Mouse (Mus musculus) retina, embryonic 14.5 days (tissue): ENCODE measurements around the gene Chmp5.
"Not testable (repeated sequence)": the region's sequence is repeated elsewhere in the genome, so short reads cannot be mapped to it uniquely, and the experiment has no call there.

Experiments
- DNase-seq: peaks from one replicate; pipeline ENCODE4 v3.0.0-alpha.2; 2015; ENCODE audit warnings: low spot score

Gene Chmp5

DNA sequence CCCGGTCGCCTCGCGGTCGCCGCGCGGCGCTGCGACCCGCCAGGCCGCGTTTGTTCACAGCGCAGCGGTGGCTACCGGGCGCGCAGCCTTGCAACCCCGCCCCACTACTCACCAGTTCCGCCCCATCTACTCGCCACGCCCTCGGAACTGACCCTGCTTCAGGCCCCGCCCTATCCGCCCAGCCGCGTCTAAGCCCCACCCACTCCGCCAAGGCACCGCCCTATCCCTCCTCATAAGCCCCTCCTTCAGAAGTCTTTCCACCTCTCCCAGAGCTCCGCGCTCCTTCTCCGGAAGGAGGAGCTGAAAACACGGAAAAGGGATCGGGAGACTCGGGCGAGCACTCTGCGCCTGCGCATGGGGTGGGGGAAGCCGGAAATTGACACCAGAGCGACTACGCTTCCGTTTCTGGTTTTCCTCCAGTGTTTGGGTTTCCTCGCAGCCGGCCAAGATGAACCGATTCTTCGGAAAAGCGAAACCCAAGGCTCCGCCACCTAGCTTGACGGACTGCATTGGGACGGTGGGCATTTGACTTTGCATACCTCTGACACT is at the start of gene Chmp5, which contains the start of gene Bag1:
Gene Chmp5, plus strand, starts transcription at position 248 of the 549 bp plus-strand sequence.
Gene Bag1, minus strand, starts transcription at position 135 of the 549 bp plus-strand sequence.
- DNase-seq = peak; percentile 98

- no peak for DNase-seq
These were observed 49.6 kb upstream of the Chmp5 start for GRCm38 (mm10) chr4:40898476-40899044.

DNA sequence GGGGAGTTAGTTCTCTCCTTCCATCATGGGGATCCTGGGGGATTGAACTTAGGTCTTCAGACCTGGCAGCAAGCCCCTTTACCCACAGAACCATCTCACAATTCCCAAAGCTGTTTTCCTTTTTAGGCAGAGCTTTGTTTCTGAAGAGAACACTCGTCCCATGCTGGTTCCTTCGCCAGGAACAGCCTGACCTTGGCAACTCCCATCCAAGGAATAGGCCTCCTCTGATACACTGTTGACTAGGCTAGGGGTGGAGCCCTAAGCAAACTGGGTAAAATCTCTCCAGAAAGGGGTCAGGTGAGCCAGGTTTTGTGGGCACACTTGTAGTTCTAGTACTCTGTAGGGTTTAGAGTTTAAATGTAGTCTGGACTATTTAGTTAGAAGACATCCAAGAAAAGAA is 48.9 kb upstream of the Chmp5 start:
- no peak for DNase-seq

- DNase-seq = no peak
These were observed 48.1 kb upstream of the Chmp5 start for GRCm38 (mm10) chr4:40900071-40900470.

- no peak for DNase-seq
These were observed 47.6 kb upstream of the Chmp5 start for GRCm38 (mm10) chr4:40900612-40901011.

DNA sequence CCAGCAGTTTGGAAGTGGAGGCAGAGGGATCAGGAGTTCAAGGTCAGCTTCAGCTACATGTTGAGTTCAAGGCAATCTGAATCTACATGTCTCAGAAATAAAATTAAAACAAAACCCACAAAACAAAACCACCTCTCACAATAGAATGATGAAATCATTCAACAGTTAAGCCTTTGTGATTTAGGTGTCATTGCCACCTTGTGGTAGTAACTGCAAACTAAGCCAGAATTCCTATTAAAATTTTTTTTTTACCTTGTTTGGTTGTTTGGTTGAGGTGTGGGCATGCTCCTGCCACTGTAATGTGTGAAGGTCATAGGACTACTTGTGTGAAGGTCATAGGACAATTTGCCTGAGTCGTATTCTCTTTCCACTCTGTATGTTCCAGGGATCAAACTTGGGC is 41.9 kb upstream of the Chmp5 start:
- DNase-seq = peak; percentile 51

DNA sequence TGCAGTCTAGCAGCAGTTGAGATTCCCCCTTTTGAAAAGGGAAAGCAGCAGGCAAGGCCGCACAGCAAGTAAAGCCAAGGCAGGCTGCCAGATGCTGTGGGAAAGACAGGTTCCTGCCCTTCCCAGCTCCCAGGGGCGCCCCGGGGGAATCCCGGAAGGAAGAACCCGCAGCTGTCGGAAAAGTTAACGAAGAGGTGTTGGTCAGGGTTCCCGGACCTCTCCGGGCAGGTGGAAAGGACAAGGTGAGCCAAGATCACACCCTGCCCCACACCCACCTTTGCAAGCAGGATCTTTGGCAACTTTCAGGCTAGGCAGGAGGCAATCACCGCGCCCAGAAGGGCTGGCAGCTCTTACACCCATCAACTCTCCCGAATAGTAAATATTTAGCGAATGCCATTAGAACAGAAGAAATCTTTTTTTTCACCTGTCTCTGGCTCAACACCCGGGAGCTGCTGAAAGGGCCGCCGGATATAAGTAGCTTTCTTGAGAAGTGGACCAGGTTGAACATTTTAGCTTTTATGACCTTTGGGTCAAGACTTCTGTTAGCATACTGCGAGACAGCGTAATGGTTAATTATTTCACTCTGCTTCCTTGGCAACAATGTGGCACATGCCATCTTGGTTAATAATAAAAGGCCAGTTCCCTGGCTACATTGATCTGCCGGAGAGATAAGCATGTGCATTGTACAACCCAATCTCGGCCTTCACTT is 39.8 kb upstream of the Chmp5 start:
- no peak for DNase-seq

DNA sequence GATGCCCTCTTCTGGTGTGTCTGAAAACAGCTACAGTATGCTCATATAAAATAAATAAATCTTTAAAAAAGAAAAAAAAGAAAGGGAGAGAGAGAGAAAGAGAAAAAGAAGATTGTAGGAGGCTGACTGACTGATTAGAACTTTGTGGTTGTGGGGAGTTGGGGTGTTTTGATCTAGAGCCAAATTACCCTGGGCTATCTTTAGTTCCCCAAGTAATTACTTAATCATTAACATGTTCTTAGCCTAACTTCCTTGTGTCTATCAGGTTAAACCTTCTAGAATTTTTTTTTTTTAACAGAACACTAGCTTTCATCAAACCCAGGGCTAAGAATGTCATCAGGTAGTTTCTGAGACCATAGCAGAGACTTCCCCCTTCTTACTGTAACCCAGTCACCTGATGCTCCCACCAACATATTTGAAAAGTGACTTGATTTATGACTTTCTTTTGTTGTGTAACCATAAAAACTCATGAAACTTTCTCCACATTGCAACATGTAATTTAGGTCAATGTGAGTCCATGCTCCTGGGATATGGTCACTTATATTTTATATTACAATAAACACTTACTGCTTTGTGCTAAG is 33.8 kb upstream of the Chmp5 start:
- DNase-seq = no peak

DNA sequence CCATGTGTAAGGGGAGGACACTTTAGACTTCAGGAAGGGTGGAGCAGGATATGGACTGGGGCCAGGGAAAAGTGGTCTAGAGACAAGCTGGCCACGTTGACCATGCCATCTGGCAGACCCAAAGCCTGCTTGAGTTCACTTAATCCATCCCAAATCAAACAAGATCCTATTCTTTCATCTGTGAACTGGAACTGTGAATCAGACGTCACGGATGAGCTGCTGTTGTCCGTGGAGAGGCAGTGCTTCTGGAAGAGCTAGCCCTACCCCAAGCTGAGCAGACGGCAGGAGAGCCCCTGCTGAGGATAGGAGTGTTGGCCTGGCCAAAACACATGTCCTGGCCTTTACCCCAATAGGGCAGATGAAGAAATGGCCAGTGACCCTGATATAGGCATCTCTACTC is 32.3 kb upstream of the Chmp5 start:
- no peak for DNase-seq

DNA sequence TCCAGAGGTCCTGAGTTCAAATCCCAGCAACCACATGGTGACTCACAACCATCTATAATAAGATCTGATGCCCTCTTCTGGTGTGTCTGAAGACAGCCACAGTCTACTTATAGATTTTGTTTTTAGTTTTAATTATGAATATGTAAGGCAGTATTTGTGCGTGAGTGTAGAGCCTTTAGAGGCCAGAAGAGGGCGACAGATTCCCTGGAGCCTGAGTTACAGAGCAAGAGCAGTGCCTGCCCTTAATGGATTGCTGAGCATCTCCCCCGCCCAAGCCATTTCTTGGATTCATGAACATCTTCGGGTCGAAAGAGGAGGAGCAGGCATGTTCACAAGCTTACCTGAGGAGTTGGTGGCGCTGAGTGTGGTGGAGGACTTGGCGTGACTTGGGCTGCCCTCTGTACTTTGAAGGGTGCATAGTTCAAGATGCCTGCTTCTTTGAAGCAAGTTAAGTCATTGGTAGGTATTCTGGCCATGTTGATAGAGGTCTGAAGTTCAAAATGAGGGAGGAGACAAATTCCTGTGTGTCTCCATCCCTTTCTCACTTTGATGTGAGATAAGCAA is 31.5 kb upstream of the Chmp5 start:
- DNase-seq = no peak

- no peak for DNase-seq
These were observed 28.4 kb upstream of the Chmp5 start, which contains the start of gene Spink4 for GRCm38 (mm10) chr4:40919785-40920184. Gene Spink4, plus strand, starts transcription at chr4:40920052.

GRCm38 (mm10) chr4:40920576-40920975 is 27.6 kb upstream of the Chmp5 start:
- no peak for DNase-seq

DNA sequence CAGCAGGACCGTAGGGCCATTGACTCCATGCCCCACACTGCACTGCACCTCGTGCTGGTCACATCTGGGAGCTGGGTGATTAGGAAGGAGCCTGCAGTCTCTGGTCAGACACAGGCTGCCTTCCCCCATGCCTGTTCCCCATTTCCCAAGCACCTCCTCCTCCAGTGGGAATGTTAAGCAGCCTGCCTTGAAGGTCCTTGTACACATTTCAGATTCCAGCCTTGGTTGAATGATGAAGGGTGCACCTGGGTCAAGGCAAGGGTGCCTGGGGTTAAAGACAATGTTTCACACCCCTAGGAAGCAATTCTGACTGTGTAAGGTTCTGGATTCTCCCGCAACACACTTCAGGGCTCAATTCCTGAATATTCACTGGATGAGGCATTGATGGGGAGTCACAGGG is 26.9 kb upstream of the Chmp5 start:
- no peak for DNase-seq

DNA sequence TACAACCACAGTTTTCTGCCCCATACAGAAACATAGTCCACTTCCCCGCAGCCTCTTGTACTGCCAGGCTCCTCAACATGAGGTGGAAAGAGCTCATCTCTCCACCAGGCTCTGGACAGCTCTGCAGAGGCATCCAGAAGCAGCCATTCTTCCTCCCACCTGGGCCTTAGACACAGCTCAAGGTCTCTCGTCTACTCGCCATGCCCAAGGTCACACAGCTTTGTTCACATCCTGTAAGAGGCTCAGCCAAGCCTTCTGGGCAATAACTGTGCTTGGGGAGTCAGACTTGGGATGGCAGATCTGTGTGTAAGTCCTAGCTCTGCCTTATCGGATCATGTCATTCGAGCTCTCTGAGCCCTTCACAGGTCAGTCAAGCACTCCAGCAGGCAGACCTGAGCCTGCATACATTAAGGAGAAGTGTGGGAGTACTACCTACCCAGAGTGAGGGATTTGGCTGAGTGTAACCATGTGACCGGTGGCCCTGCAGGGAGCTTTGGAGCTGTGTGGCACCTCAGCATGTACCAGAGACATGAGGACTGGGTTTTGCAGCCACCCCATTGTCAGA is 25.0 kb upstream of the Chmp5 start:
- DNase-seq = no peak

GRCm38 (mm10) chr4:40925568-40925967 is 22.6 kb upstream of the Chmp5 start:
- DNase-seq = no peak

GRCm38 (mm10) chr4:40929046-40929445 is 19.2 kb upstream of the Chmp5 start:
- no peak for DNase-seq

GRCm38 (mm10) chr4:40933694-40934093 is 14.5 kb upstream of the Chmp5 start:
- DNase-seq = no peak

DNA sequence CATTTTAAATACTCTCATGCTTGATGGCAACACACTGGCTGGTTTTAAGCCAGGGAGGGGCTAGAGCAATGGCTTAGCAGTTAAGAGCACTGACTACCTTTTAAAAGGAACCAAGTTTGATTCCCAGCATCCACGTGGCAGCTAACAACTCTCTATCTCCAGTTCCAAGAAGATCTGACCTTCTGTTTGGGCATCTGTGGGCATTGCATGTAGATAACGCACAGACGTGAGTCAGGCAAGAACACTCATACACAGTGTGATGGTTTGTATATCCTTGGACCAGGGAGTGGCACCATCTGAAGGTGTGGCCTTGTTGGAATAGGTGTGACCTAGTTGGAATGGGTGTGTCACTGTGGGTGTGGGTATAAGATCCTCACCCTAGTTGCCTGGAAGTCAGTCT is 13.8 kb upstream of the Chmp5 start:
- not testable (repeated sequence) for DNase-seq

DNA sequence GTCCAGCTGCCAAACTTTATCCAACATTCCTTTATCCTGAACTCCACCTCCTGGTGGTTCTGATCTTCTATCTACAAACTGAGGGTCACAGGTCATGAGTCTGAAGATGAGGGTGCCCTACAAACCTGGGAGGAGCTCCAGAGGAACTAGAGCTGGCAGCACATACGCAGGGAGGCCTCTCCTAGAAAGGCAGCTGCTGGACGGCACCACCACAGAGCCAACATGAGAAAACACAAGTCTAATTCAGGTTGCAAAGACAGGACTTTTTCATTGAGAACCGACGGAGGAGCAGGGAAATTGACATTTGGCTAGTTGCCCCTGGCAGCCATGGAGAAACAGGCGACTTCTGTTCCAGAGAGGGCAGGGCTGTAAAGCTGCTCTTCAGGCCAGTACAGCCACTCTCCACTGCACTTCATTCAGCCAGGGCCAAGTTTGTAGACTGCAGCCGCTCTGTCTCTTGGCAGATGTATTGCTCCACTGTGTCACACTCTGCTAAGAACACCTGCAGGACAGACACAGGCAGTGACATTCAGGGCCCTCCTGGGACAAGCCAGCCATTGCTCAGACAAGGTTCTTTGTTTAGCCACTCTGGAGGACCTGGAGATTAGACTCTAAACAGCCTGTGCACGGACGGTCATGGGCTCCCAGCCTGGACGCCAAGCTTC is 11.9 kb upstream of the Chmp5 start:
- no peak for DNase-seq

DNA sequence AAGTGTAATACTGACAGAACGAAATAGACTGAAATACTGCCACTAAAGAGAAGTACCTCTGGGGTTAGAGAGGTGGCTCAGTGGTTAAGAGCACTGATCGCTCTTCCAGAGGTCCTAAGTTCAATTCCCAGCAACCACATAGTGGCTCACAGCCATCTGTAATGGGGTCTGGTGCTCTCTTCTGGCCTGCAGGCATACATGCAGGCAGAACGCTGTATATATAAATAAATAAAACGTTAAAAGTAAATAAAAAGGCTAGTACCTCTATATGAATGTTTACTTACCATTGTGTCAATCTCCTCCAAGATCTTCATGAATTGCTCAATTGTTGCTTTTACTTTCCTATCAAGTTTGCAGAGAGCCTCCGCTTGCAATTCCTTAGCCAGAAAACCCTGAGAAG is 9.4 kb upstream of the Chmp5 start:
- DNase-seq = no peak

DNA sequence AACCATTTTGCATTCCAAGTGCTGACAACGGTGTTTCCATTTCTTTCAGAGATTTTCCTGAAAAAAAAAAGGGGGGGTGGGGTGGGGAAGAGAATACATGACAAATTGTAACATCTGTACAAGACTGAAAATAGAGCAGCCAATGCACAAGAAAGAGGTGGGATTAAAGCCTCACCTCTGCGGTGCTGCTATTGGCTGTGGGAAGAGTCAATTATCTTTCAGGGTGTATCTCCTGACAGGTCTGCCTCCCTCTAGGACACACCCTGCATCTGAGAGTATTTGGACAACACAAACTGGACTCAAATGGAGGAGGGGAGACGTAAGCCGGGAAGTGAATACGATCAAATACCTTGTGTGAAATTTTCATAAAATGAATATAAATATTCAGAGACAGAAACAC is 4.6 kb upstream of the Chmp5 start:
- no peak for DNase-seq

DNA sequence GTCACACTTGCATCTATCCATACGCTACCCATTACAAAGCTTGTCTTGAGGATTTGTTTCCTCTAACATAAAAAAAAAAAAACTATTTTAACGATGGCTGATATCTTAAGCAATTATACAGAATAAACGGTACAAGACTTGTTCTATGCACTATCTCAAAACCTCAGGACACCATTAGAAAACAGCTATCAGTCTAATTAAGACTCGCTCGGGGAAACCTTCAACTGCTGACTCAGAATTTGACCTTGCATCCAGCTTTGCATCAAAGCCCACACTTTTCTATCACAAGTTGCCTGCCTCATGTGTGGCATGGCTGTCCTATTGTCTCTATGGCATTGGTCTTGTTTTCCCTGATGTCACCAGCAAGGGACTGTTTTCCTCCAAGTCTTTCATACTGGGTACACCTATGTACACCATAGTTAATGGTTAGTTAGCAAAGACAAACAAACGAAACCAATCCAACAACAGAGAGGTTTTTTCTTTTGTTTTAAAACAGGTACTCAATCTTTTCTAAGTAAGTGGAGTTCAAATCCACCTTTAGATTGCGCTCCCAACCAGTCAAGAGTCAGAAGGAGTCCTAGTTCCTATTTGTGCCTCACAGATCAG is 1.6 kb upstream of the Chmp5 start:
- no peak for DNase-seq
